Mouse (Mus musculus) midbrain, embryonic 15.5 days (tissue): ENCODE results near the gene Nr2e1. TPM values are rescaled to one million over a fixed set of nuclear protein-coding genes. Genes with fewer than 3 reads are reported as not detected.

Source experiments
- ATAC-seq: fragments of 200-750 bp; cut with Nextera tagmentation; replicated peaks from 2 replicates; pipeline ENCODE4 v1.8.0; 2017; ENCODE audit warnings: moderate TSS enrichment
- H3K27ac ChIP-seq: fragments of 300-500 bp; sonication (generic); 2 replicates; pipeline ENCODE4 v1.5.1; 2015; ENCODE audit warnings: mild to moderate bottlenecking, inconsistent platforms
- H3K27me3 ChIP-seq: fragments of 300-500 bp; sonication (generic); replicated peaks from 2 replicates; pipeline ENCODE4 v1.6.1; 2015; ENCODE audit warnings: inconsistent platforms
- H3K36me3 ChIP-seq: fragments of 300-500 bp; sonication (generic); replicated peaks from 2 replicates; pipeline ENCODE4 v1.6.1; 2015; ENCODE audit warnings: inconsistent platforms
- H3K4me1 ChIP-seq: fragments of 300-500 bp; sonication (generic); 2 replicates; pipeline ENCODE4 v1.6.1; 2015; ENCODE audit warnings: inconsistent platforms
- H3K4me2 ChIP-seq: fragments of 300-500 bp; sonication (generic); 2 replicates; pipeline ENCODE4 v1.6.1; 2015; ENCODE audit warnings: inconsistent platforms, mild to moderate bottlenecking, moderate library complexity
- H3K4me3 ChIP-seq: fragments of 300-500 bp; sonication (generic); 2 replicates; pipeline ENCODE4 v1.5.1; 2015; ENCODE audit warnings: mild to moderate bottlenecking, inconsistent platforms
- H3K9ac ChIP-seq: fragments of 300-500 bp; sonication (generic); 2 replicates; pipeline ENCODE4 v1.6.1; 2015; ENCODE audit warnings: mild to moderate bottlenecking, inconsistent platforms
- H3K9me3 ChIP-seq: fragments of 300-500 bp; sonication (generic); 2 replicates; pipeline ENCODE4 v1.6.1; 2016; ENCODE audit warnings: inconsistent platforms
- WGBS: fragments of 180-500 bp; shearing (Covaris S2); methylation state at CpG from one replicate; pipeline ENCODE4 v1.1.7; 2015; ENCODE audit warnings: mixed read lengths; 5-methylcytosine and 5-hydroxymethylcytosine counted together
- polyA plus RNA-seq: library from polyadenylated mRNA; unstranded; fragments of >200 nt; fragmentation: Nextera tagmentation; extraction: Ambion mirVana; gene quantifications from 2 replicates; pipeline ENCODE4 v1.2.1, GENCODE M21; 2015

The Nr2e1 gene
- polyA plus RNA-seq, 1 experiment from 2014 or later = 5.3 TPM

- 0 out of 2 replicates have a peak overlapping the region, but pooled peaks have one; percentile 6 for H3K27ac ChIP-seq
Observed at GRCm38 (mm10) chr10:42584436-42584983, 1.1 kb upstream of the Nr2e1 start.

DNA sequence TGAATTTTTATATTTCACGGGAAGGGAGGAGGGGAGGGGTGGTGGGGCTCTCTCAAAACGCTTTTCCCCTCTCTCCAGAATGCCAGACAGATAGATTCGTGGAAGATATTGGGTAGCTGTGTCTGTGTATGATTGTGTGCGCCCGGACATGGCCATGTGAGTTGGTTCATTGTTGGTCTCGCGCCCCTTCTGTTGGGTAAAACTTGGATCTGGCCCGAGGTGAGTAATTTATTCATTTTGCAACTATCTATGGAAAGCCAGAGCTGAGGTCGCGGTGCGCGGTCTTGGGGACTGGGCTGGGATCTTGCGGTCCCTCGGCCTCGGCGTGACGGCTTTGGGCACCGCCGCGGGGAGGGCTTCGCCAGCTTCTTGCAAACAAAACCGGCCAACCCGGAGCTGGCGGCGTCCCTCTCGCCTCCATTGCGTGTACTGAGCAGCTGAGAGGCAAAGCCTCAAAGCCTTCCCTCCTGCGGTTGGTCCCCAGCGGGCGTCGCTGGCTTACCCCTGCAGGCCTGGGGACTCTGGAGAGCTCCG, 537 bp upstream of the Nr2e1 start:
- ATAC-seq = peak; percentile 24; the same call in 1 of the 2 replicates
- Histone ChIP-seq H3K4me1 (peaks cover 46% of the 10 kb centered on the region), H3K36me3 (no peaks in the 10 kb centered on the region), H3K4me2 (peak overlapping the region; percentile 57), H3K9me3 (no peaks in the 10 kb centered on the region), H3K4me3 (peak overlapping the region; percentile 36), H3K27me3 (peaks cover 58% of the 10 kb centered on the region), H3K27ac (0 out of 2 replicates have a peak overlapping the region, but pooled peaks have one; percentile 6), H3K9ac (peak overlapping the region; percentile 29)
- under 1% methylated on average over 32 of the region's 32 CpGs for WGBS

More at GRCm38 (mm10) chr10:42584436-42584983, 1.1 kb upstream of the Nr2e1 start:
- Histone ChIP-seq H3K4me3 (peak overlapping the region; percentile 36), H3K4me1 (peaks cover 43% of the 10 kb centered on the region), H3K36me3 (no peaks in the 10 kb centered on the region), H3K27me3 (peaks cover 56% of the 10 kb centered on the region), H3K4me2 (peak overlapping the region; percentile 57), H3K9ac (peak overlapping the region; percentile 29), H3K9me3 (no peaks in the 10 kb centered on the region)
- under 1% methylated on average over 37 of the region's 37 CpGs for WGBS
- no peak for ATAC-seq

DNA sequence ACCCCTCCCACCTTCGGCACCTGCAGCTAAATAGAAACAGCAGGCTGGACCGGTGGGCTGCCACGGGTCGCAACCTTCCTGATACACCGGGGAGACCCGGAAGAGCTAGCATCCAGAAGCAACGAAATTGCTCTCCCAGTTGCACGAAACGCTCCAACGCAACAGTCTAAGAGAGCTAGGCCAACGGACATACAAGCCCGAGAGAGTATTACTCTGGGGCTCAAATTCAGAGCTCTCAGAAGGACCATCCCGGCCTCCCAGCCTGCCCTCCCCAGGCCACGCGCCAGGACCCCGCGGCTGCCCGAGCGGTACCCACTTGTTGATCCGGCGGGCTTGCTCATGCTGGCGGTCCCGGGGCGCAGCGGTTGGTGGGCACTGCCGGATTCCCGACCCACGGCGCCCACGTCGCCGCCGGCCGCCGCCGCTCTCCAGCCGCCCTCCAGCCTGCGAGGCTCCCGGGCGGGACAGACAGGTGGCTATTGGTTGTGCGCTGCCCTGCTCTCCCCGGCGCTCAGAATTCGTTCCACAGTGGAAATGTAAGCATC, 794 bp downstream of the Nr2e1 start:
- H3K9me3 ChIP-seq = no peaks in the 10 kb centered on the region
- peaks cover 57% of the 10 kb centered on the region for H3K27me3 ChIP-seq
- H3K4me3 ChIP-seq = peak overlapping the region; percentile 36
- WGBS = under 1% methylated on average over 44 of the region's 44 CpGs
- peaks cover 50% of the 10 kb centered on the region for H3K4me1 ChIP-seq
- H3K9ac ChIP-seq = peak overlapping the region; percentile 26
- ATAC-seq = no peak
- H3K36me3 ChIP-seq = no peaks in the 10 kb centered on the region
- peak overlapping the region; percentile 57 for H3K4me2 ChIP-seq
- H3K27ac ChIP-seq = 0 out of 2 replicates have a peak overlapping the region, but pooled peaks have one; percentile 16

- 1% methylated on average over 45 of the region's 45 CpGs for WGBS
- Histone ChIP-seq H3K4me1 (peaks cover 50% of the 10 kb centered on the region), H3K9ac (peak overlapping the region; percentile 7; the same call in 1 of the 2 replicates), H3K4me2 (peak overlapping the region; percentile 57), H3K9me3 (no peaks in the 10 kb centered on the region), H3K4me3 (peak overlapping the region; percentile 36), H3K27me3 (peaks cover 58% of the 10 kb centered on the region), H3K36me3 (no peaks in the 10 kb centered on the region), H3K27ac (no peak overlapping the region)
- ATAC-seq = no peak
Observed at GRCm38 (mm10) chr10:42581694-42582565, 1.5 kb downstream of the Nr2e1 start.

DNA sequence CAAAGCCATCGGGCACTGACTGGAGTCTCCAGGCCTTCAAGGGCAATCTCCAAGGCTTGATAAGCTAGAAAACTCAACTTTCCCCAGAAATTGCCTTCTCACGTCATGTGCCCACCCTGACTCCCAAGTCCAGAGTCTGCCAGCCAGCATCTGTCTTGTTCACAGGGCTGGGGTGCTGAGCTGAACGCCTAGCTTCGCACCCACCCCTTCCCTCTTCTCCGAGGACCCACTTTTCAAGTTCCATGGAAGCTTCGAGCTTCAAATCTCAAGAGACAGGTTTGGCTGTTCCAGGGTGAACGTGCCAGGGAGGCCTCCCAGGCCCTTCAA, 2.5 kb downstream of the Nr2e1 start:
- H3K4me1 ChIP-seq = peaks cover 50% of the 10 kb centered on the region
- H3K27ac ChIP-seq = no peak overlapping the region
- 0 out of 2 replicates have a peak overlapping the region, but pooled peaks have one; percentile 23 for H3K4me3 ChIP-seq
- no peak overlapping the region for H3K9ac ChIP-seq
- ATAC-seq = no peak
- H3K4me2 ChIP-seq = peak overlapping the region; percentile 43
- no peaks in the 10 kb centered on the region for H3K9me3 ChIP-seq
- 11% methylated on average over 7 of the region's 7 CpGs for WGBS
- H3K36me3 ChIP-seq = no peaks in the 10 kb centered on the region
- H3K27me3 ChIP-seq = peaks cover 56% of the 10 kb centered on the region

DNA sequence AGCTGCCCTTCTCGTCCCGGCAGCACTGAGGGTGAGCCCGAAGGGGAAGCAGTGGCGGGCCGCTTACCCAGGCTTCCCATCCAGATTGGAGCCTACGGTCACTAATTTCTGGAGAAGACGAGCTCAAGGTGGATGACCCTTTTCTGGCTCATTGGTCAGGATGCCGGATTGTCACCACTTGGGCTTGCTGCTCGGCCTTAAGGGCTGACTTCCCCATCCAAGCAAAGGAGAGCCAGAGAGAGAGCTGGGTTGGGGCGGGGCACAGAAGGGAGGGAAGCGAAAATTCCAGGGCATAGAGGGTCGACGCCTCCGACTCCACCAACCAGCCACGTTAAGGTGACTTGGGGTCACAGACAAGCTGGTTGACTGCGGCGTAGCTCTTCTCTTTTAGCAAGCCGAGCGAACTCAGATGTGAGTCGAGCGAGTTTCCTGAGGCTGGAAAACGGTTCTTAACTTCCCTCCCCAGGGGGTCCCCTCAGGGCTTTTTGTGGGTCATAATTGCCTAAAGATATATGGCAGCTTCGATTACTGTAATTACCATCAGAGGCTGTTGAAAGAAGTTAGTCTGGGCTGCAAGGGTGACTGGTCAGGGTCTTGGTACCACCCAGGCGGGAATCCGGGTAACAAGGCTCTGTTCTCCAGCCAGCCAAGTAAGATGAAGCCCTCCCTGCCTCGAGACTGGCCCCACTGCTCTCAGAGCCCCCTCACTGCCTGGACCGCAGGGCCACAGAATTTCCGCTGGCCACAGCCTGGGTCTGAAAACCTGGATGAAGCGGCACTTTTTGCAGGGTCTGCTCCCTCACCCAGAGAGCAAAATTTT, 3.1 kb downstream of the Nr2e1 start:
- 3% methylated on average over 29 of the region's 29 CpGs for WGBS
- Histone ChIP-seq H3K27me3 (peaks cover 56% of the 10 kb centered on the region), H3K4me3 (peak overlapping the region; percentile 23), H3K4me2 (peak overlapping the region; percentile 43), H3K36me3 (no peaks in the 10 kb centered on the region), H3K9ac (no peak overlapping the region), H3K4me1 (peaks cover 50% of the 10 kb centered on the region), H3K9me3 (no peaks in the 10 kb centered on the region), H3K27ac (no peak overlapping the region)
- no peak for ATAC-seq

DNA sequence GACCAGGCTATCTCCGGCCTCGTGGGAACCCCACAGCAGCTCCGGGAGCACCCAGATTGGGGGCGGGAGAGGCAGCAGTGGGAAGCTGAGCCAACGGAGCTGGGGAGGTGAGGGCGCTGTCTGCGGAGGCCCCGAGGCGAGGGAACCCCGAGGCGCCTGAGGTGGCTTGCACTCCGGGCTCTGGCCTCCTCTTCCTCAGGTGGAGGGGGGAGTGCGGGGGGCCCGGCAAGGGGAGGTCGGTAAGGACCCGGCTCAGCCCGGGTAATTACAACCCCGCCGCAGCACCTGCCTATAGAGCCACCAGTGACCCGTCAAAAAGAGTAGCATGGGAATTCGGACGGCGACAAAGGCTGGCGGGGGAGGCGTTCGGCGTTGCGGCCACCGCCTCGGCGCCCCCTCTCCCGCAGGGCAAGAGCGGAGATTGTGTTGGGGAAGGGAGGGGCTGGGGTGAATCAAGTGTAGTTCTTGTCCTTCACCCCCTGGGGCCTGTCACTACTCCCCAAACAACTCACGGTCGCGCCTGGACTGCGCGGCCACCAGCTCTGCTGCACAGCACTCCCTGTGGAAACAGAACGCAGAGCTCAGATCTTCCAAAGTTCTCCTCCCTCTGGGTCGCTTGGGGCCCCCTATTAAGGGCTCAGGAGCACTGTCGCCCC, 3.8 kb downstream of the Nr2e1 start:
- peaks cover 59% of the 10 kb centered on the region for H3K27me3 ChIP-seq
- no peaks in the 10 kb centered on the region for H3K36me3 ChIP-seq
- H3K4me3 ChIP-seq = peak overlapping the region; percentile 23
- WGBS = under 1% methylated on average over 39 of the region's 41 CpGs
- no peaks in the 10 kb centered on the region for H3K9me3 ChIP-seq
- no peak overlapping the region for H3K27ac ChIP-seq
- peak overlapping the region; percentile 43 for H3K4me2 ChIP-seq
- H3K4me1 ChIP-seq = peaks cover 48% of the 10 kb centered on the region
- no peak for ATAC-seq
- no peak overlapping the region for H3K9ac ChIP-seq

DNA sequence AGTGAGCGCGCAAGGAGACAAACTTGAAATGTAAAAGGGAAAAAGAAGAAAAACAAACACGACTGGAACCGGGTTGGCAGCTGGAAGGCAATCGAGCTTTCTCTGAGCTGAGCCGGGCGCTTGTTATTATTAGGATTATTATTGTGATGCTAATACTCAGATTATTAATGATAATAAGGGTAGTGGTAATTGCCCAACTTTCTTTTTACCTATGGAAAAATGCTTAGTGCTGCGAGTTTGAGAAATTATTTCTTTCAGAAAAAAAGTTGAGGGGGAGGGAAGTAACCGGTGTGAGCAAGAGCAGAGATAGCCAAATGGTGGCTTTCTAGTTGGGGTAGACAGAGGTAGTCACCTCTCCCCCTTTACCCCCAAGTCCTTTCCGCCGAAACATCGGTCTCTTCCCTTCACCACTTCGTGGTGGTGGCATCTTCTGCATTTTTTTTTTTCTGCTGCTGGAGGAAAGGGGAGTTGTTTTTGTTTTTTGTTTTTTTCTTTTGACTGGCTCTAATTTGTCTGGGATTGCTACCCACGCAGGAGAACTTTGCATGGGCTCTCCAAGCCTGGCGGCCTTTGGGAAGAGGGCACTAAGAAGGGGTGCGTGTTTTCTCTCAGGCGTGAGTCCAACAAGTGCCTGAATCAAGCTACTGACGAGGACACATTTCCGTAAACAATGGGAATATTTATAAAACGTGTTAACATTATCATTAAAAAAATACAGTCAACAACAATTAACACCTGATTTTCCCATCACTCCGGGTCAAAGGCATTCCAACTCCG, 4.5 kb downstream of the Nr2e1 start:
- peak overlapping the region; percentile 23 for H3K4me3 ChIP-seq
- no peak for ATAC-seq
- peaks cover 41% of the 10 kb centered on the region for H3K4me1 ChIP-seq
- H3K27ac ChIP-seq = no peak overlapping the region
- H3K4me2 ChIP-seq = peak overlapping the region; percentile 43
- H3K9me3 ChIP-seq = no peaks in the 10 kb centered on the region
- H3K36me3 ChIP-seq = no peaks in the 10 kb centered on the region
- H3K27me3 ChIP-seq = peaks cover 67% of the 10 kb centered on the region
- 1% methylated on average over 22 of the region's 22 CpGs for WGBS
- no peak overlapping the region for H3K9ac ChIP-seq

- WGBS = under 1% methylated on average over 15 of the region's 15 CpGs
- no peak for ATAC-seq
- Histone ChIP-seq H3K9me3 (no peaks in the 10 kb centered on the region), H3K4me2 (peak overlapping the region; percentile 43; the same call in 1 of the 2 replicates), H3K4me3 (no peak overlapping the region), H3K36me3 (no peaks in the 10 kb centered on the region), H3K4me1 (peaks cover 35% of the 10 kb centered on the region), H3K27ac (no peak overlapping the region), H3K27me3 (peaks cover 73% of the 10 kb centered on the region), H3K9ac (no peak overlapping the region)
Observed at GRCm38 (mm10) chr10:42578281-42578675, 5.2 kb downstream of the Nr2e1 start.

GRCm38 (mm10) chr10:42577525-42578280, 5.7 kb downstream of the Nr2e1 start:
- ATAC-seq = no peak
- peaks cover 78% of the 10 kb centered on the region for H3K27me3 ChIP-seq
- no peak overlapping the region for H3K27ac ChIP-seq
- H3K4me1 ChIP-seq = peaks cover 33% of the 10 kb centered on the region
- no peaks in the 10 kb centered on the region for H3K9me3 ChIP-seq
- no peak overlapping the region for H3K4me2 ChIP-seq
- 6% methylated on average over 15 of the region's 15 CpGs for WGBS
- H3K4me3 ChIP-seq = no peak overlapping the region
- no peaks in the 10 kb centered on the region for H3K36me3 ChIP-seq
- H3K9ac ChIP-seq = no peak overlapping the region
